Mouse (Mus musculus): ENCODE results near the gene Ppm1k.
"Not testable (repeated sequence)": the region's sequence is repeated elsewhere in the genome, so short reads cannot be mapped to it uniquely, and the experiment has no call there.

The Ppm1k gene

GRCm38 (mm10) chr6:57531441-57531840 is 3.8 kb downstream of the Ppm1k start:
- no peak for DNase-seq (ENCODE audit: low spot score in 2 of 2)

- DNase-seq (ENCODE audit: low spot score in 2 of 2), result no peak
These were observed 4.3 kb downstream of the Ppm1k start for GRCm38 (mm10) chr6:57531011-57531410.

GRCm38 (mm10) chr6:57529336-57529845 is 5.9 kb downstream of the Ppm1k start:
- no peak for DNase-seq (ENCODE audit: low spot score in 2 of 2)

GRCm38 (mm10) chr6:57526933-57527332 is 8.3 kb downstream of the Ppm1k start:
- DNase-seq (ENCODE audit: low spot score in 2 of 2), result no peak

GRCm38 (mm10) chr6:57524742-57525141 is 10.5 kb downstream of the Ppm1k start:
- peak; percentile 25 to 44 for DNase-seq (ENCODE audit: low spot score in 2 of 2)

GRCm38 (mm10) chr6:57520749-57521652 is 14.3 kb downstream of the Ppm1k start:
- DNase-seq (ENCODE audit: low spot score in 2 of 2), result no peak

- DNase-seq (ENCODE audit: low spot score in 2 of 2), result no peak
These were observed 21.3 kb downstream of the Ppm1k start for GRCm38 (mm10) chr6:57514035-57514374.

GRCm38 (mm10) chr6:57513351-57514034 is 21.8 kb downstream of the Ppm1k start:
- DNase-seq (ENCODE audit: low spot score in 2 of 2), result no peak

GRCm38 (mm10) chr6:57511899-57512298 is 23.4 kb downstream of the Ppm1k start:
- peak; percentile 53 to 65 for DNase-seq (ENCODE audit: low spot score in 2 of 2)

- DNase-seq (ENCODE audit: low spot score in 2 of 2), result no peak
These were observed 31.4 kb downstream of the Ppm1k start for GRCm38 (mm10) chr6:57503662-57504379.

- no peak for DNase-seq (ENCODE audit: low spot score in 2 of 2)
These were observed 36.1 kb downstream of the Ppm1k start for GRCm38 (mm10) chr6:57499209-57499608.

- DNase-seq (ENCODE audit: low spot score in 2 of 2), result not testable (repeated sequence)
These were observed 67.1 kb downstream of the Ppm1k start for GRCm38 (mm10) chr6:57468161-57468560.

Measured in right cerebral cortex, adult 2 months (tissue).